Mouse (Mus musculus) lung, adult 2 months (tissue): ENCODE measurements around the gene Hao2.

ENCODE experiments used
- CTCF ChIP-seq: fragments of 200-500 bp; IDR thresholded peaks from 2 replicates; pipeline ENCODE4 v1.5.1; 2011; ENCODE audit warnings: mild to moderate bottlenecking, low read length, control low read depth; ENCODE audit not compliant: insufficient read depth
- POLR2A ChIP-seq: fragments of 200-500 bp; IDR thresholded peaks from 2 replicates; pipeline ENCODE4 v1.6.1; 2011; ENCODE audit warnings: low read depth, mild to moderate bottlenecking, control low read depth, low read length, borderline replicate concordance; ENCODE audit errors: extremely low read depth

DNA sequence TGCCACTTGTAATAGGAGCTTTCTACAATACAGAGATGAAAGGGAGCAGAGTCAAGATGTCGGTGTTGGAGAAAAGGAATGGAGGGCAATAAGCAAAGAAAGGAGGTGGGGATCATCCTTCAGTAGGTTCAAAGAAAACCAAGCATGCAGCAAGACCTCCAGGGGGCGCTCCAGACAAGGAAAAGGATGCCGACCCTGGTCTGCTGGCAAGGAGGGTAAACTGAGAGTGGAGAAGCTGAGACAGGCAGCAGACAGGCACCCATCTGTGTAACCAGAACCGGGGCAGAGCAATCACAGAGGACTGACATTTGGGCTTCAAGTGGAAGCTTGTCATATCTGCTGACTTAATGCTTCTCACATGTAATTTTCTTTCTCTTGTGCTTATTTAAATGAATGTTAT lies 22.6 kb upstream of the Hao2 start:
- TF ChIP-seq POLR2A (no peak), CTCF (peak; percentile 43; the same call in 1 of the 2 replicates)
